Mouse (Mus musculus): ENCODE data around the gene Srcin1. TPM values are rescaled to one million over a fixed set of nuclear protein-coding genes. Genes with fewer than 3 reads are reported as not detected.
A peak's percentile ranks its signal among the peaks of the same experiment; 100 is the strongest.

The Srcin1 gene
- polyA plus RNA-seq, 1 experiment from 2014 or later, result 0.49 TPM

- H3K4me2 ChIP-seq (replicated peaks; ENCODE audit: low read depth), result no peak overlapping the region
- no peaks in the 10 kb centered on the region for H3K36me3 ChIP-seq (ENCODE audit: control insufficient read depth, insufficient read depth, low read length)
- no peak overlapping the region for H3K27ac ChIP-seq (replicated peaks)
- H3K27me3 ChIP-seq (ENCODE audit: control insufficient read depth, insufficient read depth, low read length), result peaks cover 19% of the 10 kb centered on the region; the same call in 1 of the 2 replicates
- TF ChIP-seq CTCF (IDR thresholded peaks at IDR 0.05; ENCODE audit: low read depth) (no peak), EP300 (optimal IDR thresholded peaks at IDR 0.05) (no peak)
- no peak for DNase-seq (ENCODE audit: low spot score)
- no peaks in the 10 kb centered on the region for H3K9me3 ChIP-seq (ENCODE audit: control insufficient read depth, low read length)
- H3K9ac ChIP-seq (ENCODE audit: low read length), result no peak overlapping the region
- no peak overlapping the region for H3K4me3 ChIP-seq (ENCODE audit: low read depth, low read length)
- peaks cover 5% of the 10 kb centered on the region; the same call in 1 of the 2 replicates for H3K4me1 ChIP-seq (replicated peaks; ENCODE audit: control insufficient read depth, insufficient read depth)
- WGBS, result 29% methylated on average over 7 of the region's 7 CpGs
- no peak for ATAC-seq (ENCODE audit: low FRiP score, low TSS enrichment)
Measured at GRCm38 (mm10) chr11:97533653-97534052, 42.3 kb downstream of the Srcin1 start.

GRCm38 (mm10) chr11:97532950-97533582 is 42.9 kb downstream of the Srcin1 start:
- H3K9me3 ChIP-seq (ENCODE audit: control insufficient read depth, low read length), result no peaks in the 10 kb centered on the region
- H3K4me2 ChIP-seq (replicated peaks; ENCODE audit: low read depth), result no peak overlapping the region
- no peak for DNase-seq (ENCODE audit: low spot score)
- TF ChIP-seq EP300 (optimal IDR thresholded peaks at IDR 0.05) (no peak), CTCF (IDR thresholded peaks at IDR 0.05; ENCODE audit: low read depth) (no peak)
- H3K9ac ChIP-seq (ENCODE audit: low read length), result no peak overlapping the region
- peaks cover 19% of the 10 kb centered on the region; the same call in 1 of the 2 replicates for H3K27me3 ChIP-seq (ENCODE audit: control insufficient read depth, insufficient read depth, low read length)
- H3K4me1 ChIP-seq (replicated peaks; ENCODE audit: control insufficient read depth, insufficient read depth), result peaks cover 5% of the 10 kb centered on the region; the same call in 1 of the 2 replicates
- no peak overlapping the region for H3K27ac ChIP-seq (replicated peaks)
- WGBS, result 8% methylated on average over 20 of the region's 20 CpGs
- no peak; the same call in 1 of the 2 replicates for ATAC-seq (ENCODE audit: low FRiP score, low TSS enrichment)
- H3K4me3 ChIP-seq (ENCODE audit: low read depth, low read length), result peak overlapping the region; percentile 18; the same call in 1 of the 2 replicates
- H3K36me3 ChIP-seq (ENCODE audit: control insufficient read depth, insufficient read depth, low read length), result no peaks in the 10 kb centered on the region

GRCm38 (mm10) chr11:97532354-97532753 is 43.6 kb downstream of the Srcin1 start:
- no peaks in the 10 kb centered on the region for H3K9me3 ChIP-seq (ENCODE audit: control insufficient read depth, low read length)
- ATAC-seq (ENCODE audit: low FRiP score, low TSS enrichment) (no peak), DNase-seq (ENCODE audit: low spot score) (no peak)
- TF ChIP-seq CTCF (IDR thresholded peaks at IDR 0.05; ENCODE audit: low read depth), result no peak
- no peak for TF ChIP-seq EP300 (optimal IDR thresholded peaks at IDR 0.05)
- no peaks in the 10 kb centered on the region for H3K36me3 ChIP-seq (ENCODE audit: control insufficient read depth, insufficient read depth, low read length)
- peaks cover 18% of the 10 kb centered on the region; the same call in 1 of the 2 replicates for H3K27me3 ChIP-seq (ENCODE audit: control insufficient read depth, insufficient read depth, low read length)
- no peak overlapping the region for H3K9ac ChIP-seq (ENCODE audit: low read length)
- H3K4me3 ChIP-seq (ENCODE audit: low read depth, low read length), result no peak overlapping the region
- H3K4me2 ChIP-seq (replicated peaks; ENCODE audit: low read depth), result no peak overlapping the region; the same call in 1 of the 2 replicates
- peaks cover 5% of the 10 kb centered on the region; the same call in 1 of the 2 replicates for H3K4me1 ChIP-seq (replicated peaks; ENCODE audit: control insufficient read depth, insufficient read depth)
- 22% methylated on average over 8 of the region's 8 CpGs for WGBS
- H3K27ac ChIP-seq (replicated peaks), result no peak overlapping the region

- TF ChIP-seq CTCF (IDR thresholded peaks at IDR 0.05; ENCODE audit: low read depth), result peak; percentile 98
- no peak for TF ChIP-seq EP300 (optimal IDR thresholded peaks at IDR 0.05)
- H3K4me1 ChIP-seq (replicated peaks; ENCODE audit: control insufficient read depth, insufficient read depth), result peaks cover 3% of the 10 kb centered on the region; the same call in 1 of the 2 replicates
- H3K4me3 ChIP-seq (ENCODE audit: low read depth, low read length), result peak overlapping the region; percentile 38
- H3K27me3 ChIP-seq (ENCODE audit: control insufficient read depth, insufficient read depth, low read length), result peaks cover 15% of the 10 kb centered on the region; the same call in 1 of the 2 replicates
- no peaks in the 10 kb centered on the region for H3K36me3 ChIP-seq (ENCODE audit: control insufficient read depth, insufficient read depth, low read length)
- WGBS, result 8% methylated on average over 46 of the region's 46 CpGs
- DNase-seq (ENCODE audit: low spot score) (peak; percentile 92), ATAC-seq (ENCODE audit: low FRiP score, low TSS enrichment) (peak; percentile 66)
- no peaks in the 10 kb centered on the region for H3K9me3 ChIP-seq (ENCODE audit: control insufficient read depth, low read length)
- no peak overlapping the region for H3K27ac ChIP-seq (replicated peaks)
- 0 out of 2 replicates have a peak overlapping the region, but pooled peaks have one; percentile 4 for H3K9ac ChIP-seq (ENCODE audit: low read length)
- peak overlapping the region; percentile 77 for H3K4me2 ChIP-seq (replicated peaks; ENCODE audit: low read depth)
Measured at GRCm38 (mm10) chr11:97531381-97532260, 44.4 kb downstream of the Srcin1 start.

- Histone ChIP-seq H3K27ac (replicated peaks) (no peak overlapping the region), H3K4me3 (ENCODE audit: low read depth, low read length) (no peak overlapping the region), H3K27me3 (ENCODE audit: control insufficient read depth, insufficient read depth, low read length) (peaks cover 12% of the 10 kb centered on the region; the same call in 1 of the 2 replicates), H3K4me2 (replicated peaks; ENCODE audit: low read depth) (no peak overlapping the region), H3K4me1 (replicated peaks; ENCODE audit: control insufficient read depth, insufficient read depth) (peaks cover 3% of the 10 kb centered on the region; the same call in 1 of the 2 replicates), H3K9me3 (ENCODE audit: control insufficient read depth, low read length) (no peaks in the 10 kb centered on the region), H3K9ac (ENCODE audit: low read length) (no peak overlapping the region), H3K36me3 (ENCODE audit: control insufficient read depth, insufficient read depth, low read length) (no peaks in the 10 kb centered on the region)
- no peak for DNase-seq (ENCODE audit: low spot score)
- no peak for TF ChIP-seq EP300 (optimal IDR thresholded peaks at IDR 0.05)
- TF ChIP-seq CTCF (IDR thresholded peaks at IDR 0.05; ENCODE audit: low read depth), result no peak
- ATAC-seq (ENCODE audit: low FRiP score, low TSS enrichment), result no peak
- WGBS, result 69% methylated on average over 5 of the region's 5 CpGs
Measured at GRCm38 (mm10) chr11:97530961-97531360, 45.0 kb downstream of the Srcin1 start.
